Mouse (Mus musculus) ES-E14 (cell line): Measurements from ENCODE around the gene Phf24.

Experiments used
- HCFC1 ChIP-seq: IDR thresholded peaks from 2 replicates; pipeline ENCODE4 v1.6.1; 2012; ENCODE audit warnings: low read length, inconsistent platforms, borderline replicate concordance; ENCODE audit not compliant: insufficient read depth
- MAFK ChIP-seq: IDR thresholded peaks from 2 replicates; pipeline ENCODE4 v1.6.1; 2014; ENCODE audit warnings: mild to moderate bottlenecking, low read depth, low read length, inconsistent platforms; ENCODE audit not compliant: insufficient read depth
- ZC3H11A ChIP-seq: IDR thresholded peaks from 2 replicates; pipeline ENCODE4 v1.6.1; 2012; ENCODE audit warnings: low read depth, mild to moderate bottlenecking, inconsistent platforms, low read length, borderline replicate concordance
- ZNF384 ChIP-seq: IDR thresholded peaks from 2 replicates; pipeline ENCODE4 v1.6.1; 2012; ENCODE audit warnings: low read depth, low read length, inconsistent platforms

GRCm38 (mm10) chr4:42972952-42973351 is 56.5 kb downstream of the Phf24 start:
- TF ChIP-seq MAFK (no peak), HCFC1 (no peak), ZNF384 (no peak), ZC3H11A (no peak)
